Mouse (Mus musculus) lung, embryonic 16.5 days (tissue): ENCODE data around the gene Gm2696. TPM values are rescaled to one million over a fixed set of nuclear protein-coding genes. Genes with fewer than 3 reads are reported as not detected.
"Not testable (repeated sequence)": the region's sequence is repeated elsewhere in the genome, so short reads cannot be mapped to it uniquely, and the experiment has no call there.

ENCODE experiments used
- ATAC-seq: fragments of 200-750 bp; cut with Nextera tagmentation; 2 replicates; pipeline ENCODE4 v1.8.0; 2017; ENCODE audit warnings: low read depth, mild to moderate bottlenecking, moderate library complexity
- H3K27ac ChIP-seq: fragments of 300-500 bp; sonication (generic); 2 replicates; pipeline ENCODE4 v1.5.1; 2014; ENCODE audit warnings: mild to moderate bottlenecking, control low read depth, low read length
- H3K27me3 ChIP-seq: fragments of 300-500 bp; sonication (generic); 2 replicates; pipeline ENCODE4 v1.6.1; 2014; ENCODE audit warnings: low read depth, low read length, mixed read lengths; ENCODE audit not compliant: control insufficient read depth, insufficient read depth
- H3K36me3 ChIP-seq: fragments of 300-500 bp; sonication (generic); 2 replicates; pipeline ENCODE4 v1.6.1; 2014; ENCODE audit warnings: low read length; ENCODE audit not compliant: control insufficient read depth, insufficient read depth
- H3K4me1 ChIP-seq: fragments of 300-500 bp; sonication (generic); replicated peaks from 2 replicates; pipeline ENCODE4 v1.6.1; 2014; ENCODE audit warnings: low read length, mixed read lengths; ENCODE audit not compliant: control insufficient read depth, insufficient read depth
- H3K4me2 ChIP-seq: fragments of 300-500 bp; sonication (generic); 2 replicates; pipeline ENCODE4 v1.6.1; 2014; ENCODE audit warnings: low read depth, low read length, control low read depth
- H3K4me3 ChIP-seq: fragments of 300-500 bp; sonication (generic); 2 replicates; pipeline ENCODE4 v1.5.1; 2014; ENCODE audit warnings: mild to moderate bottlenecking, low read length, control low read depth
- H3K9ac ChIP-seq: fragments of 300-500 bp; sonication (generic); 2 replicates; pipeline ENCODE4 v1.6.1; 2014; ENCODE audit warnings: low read length, control low read depth
- H3K9me3 ChIP-seq: fragments of 300-500 bp; sonication (generic); 2 replicates; pipeline ENCODE4 v1.6.1; 2016; ENCODE audit warnings: low read length; ENCODE audit not compliant: control insufficient read depth
- WGBS: fragments of 180-500 bp; shearing (Covaris S2); extraction: QIAGEN DNeasy Blood & Tissue Kit; methylation state at CpG from one replicate; pipeline ENCODE4 v1.1.7; 2014; 5-methylcytosine and 5-hydroxymethylcytosine counted together
- polyA plus RNA-seq: library from polyadenylated mRNA; unstranded; fragments of >200 nt; fragmentation: Nextera tagmentation; extraction: Ambion mirVana; gene quantifications from 2 replicates; pipeline ENCODE4 v1.2.1, GENCODE M21; 2015

Gene Gm2696
- not detected in 2 replicates for polyA plus RNA-seq

GRCm38 (mm10) chr10:77814382-77814781, at the start of gene Gm2696:
Gm2696 (plus strand) TSS chr10:77814682.
- no peaks in the 10 kb centered on the region for H3K27me3 ChIP-seq
- WGBS: 12% methylated on average over 4 of the region's 4 CpGs
- no peak within 1 kb of the TSS for H3K4me3 ChIP-seq
- no peak for ATAC-seq
- H3K4me1 ChIP-seq: no peaks in the 10 kb centered on the region
- H3K9ac ChIP-seq: no peak within 1 kb of the TSS
- no peaks in the 10 kb centered on the region; the same call in 1 of the 2 replicates for H3K9me3 ChIP-seq
- H3K36me3 ChIP-seq: no peaks in the 10 kb centered on the region
- H3K27ac ChIP-seq: no peak within 1 kb of the TSS
- no peak within 1 kb of the TSS for H3K4me2 ChIP-seq

GRCm38 (mm10) chr10:77769727-77770126, 44.8 kb upstream of the Gm2696 start:
- Histone ChIP-seq H3K27me3 (no peaks in the 10 kb centered on the region), H3K4me2 (no peak overlapping the region), H3K27ac (no peak overlapping the region), H3K9ac (no peak overlapping the region), H3K4me1 (no peaks in the 10 kb centered on the region), H3K36me3 (no peaks in the 10 kb centered on the region), H3K4me3 (no peak overlapping the region), H3K9me3 (no peaks in the 10 kb centered on the region)
- WGBS: 86% methylated on average over 1 of the region's 1 CpGs
- no peak for ATAC-seq

- not testable (repeated sequence) for H3K4me2 ChIP-seq, H3K27me3 ChIP-seq, H3K4me3 ChIP-seq, H3K9me3 ChIP-seq, H3K9ac ChIP-seq, H3K4me1 ChIP-seq, H3K36me3 ChIP-seq, ATAC-seq, H3K27ac ChIP-seq
- WGBS: no CpG with 5 or more reads among the region's 1 CpGs
These were observed 43.3 kb upstream of the Gm2696 start, which contains the start of gene Gm3238 for GRCm38 (mm10) chr10:77771225-77771624. Gm3238 (minus strand) TSS chr10:77771325.

GRCm38 (mm10) chr10:77772142-77772541, 42.3 kb upstream of the Gm2696 start:
- not testable (repeated sequence) for H3K27me3 ChIP-seq, H3K9ac ChIP-seq, H3K4me3 ChIP-seq, H3K36me3 ChIP-seq, H3K4me1 ChIP-seq, H3K4me2 ChIP-seq, H3K27ac ChIP-seq, H3K9me3 ChIP-seq, ATAC-seq
- WGBS: 60% methylated on average over 1 of the region's 3 CpGs

GRCm38 (mm10) chr10:77776844-77777243, 37.6 kb upstream of the Gm2696 start, which contains the start of gene Gm7138:
Gm7138 (minus strand) TSS chr10:77776944.
- H3K9me3 ChIP-seq, ATAC-seq, H3K27ac ChIP-seq, H3K36me3 ChIP-seq, H3K4me1 ChIP-seq, H3K4me2 ChIP-seq, H3K9ac ChIP-seq, H3K27me3 ChIP-seq, H3K4me3 ChIP-seq: not testable (repeated sequence)
- WGBS: 56% methylated on average over 1 of the region's 1 CpGs

GRCm38 (mm10) chr10:77782442-77782841, 32.0 kb upstream of the Gm2696 start, which contains the start of gene Gm3250:
Gm3250 (minus strand) TSS chr10:77782542.
- WGBS: 29% methylated on average over 1 of the region's 1 CpGs
- H3K36me3 ChIP-seq, H3K4me2 ChIP-seq, H3K9me3 ChIP-seq, H3K9ac ChIP-seq, ATAC-seq, H3K4me3 ChIP-seq, H3K27me3 ChIP-seq, H3K4me1 ChIP-seq, H3K27ac ChIP-seq: not testable (repeated sequence)

GRCm38 (mm10) chr10:77783396-77783795, 31.1 kb upstream of the Gm2696 start:
- H3K36me3 ChIP-seq, H3K9me3 ChIP-seq, ATAC-seq, H3K4me2 ChIP-seq, H3K9ac ChIP-seq, H3K4me3 ChIP-seq, H3K4me1 ChIP-seq, H3K27ac ChIP-seq, H3K27me3 ChIP-seq: not testable (repeated sequence)
- WGBS: 100% methylated on average over 1 of the region's 3 CpGs

- not testable (repeated sequence) for H3K9ac ChIP-seq, H3K4me2 ChIP-seq, H3K27me3 ChIP-seq, H3K4me3 ChIP-seq, H3K27ac ChIP-seq, H3K36me3 ChIP-seq, H3K9me3 ChIP-seq, H3K4me1 ChIP-seq, ATAC-seq
- WGBS: no CpG with 5 or more reads among the region's 1 CpGs
These were observed 26.6 kb upstream of the Gm2696 start, which contains the start of gene Gm7137 for GRCm38 (mm10) chr10:77787876-77788275. Gm7137 (minus strand) TSS chr10:77788200.

- H3K4me2 ChIP-seq: no peak overlapping the region
- no peak overlapping the region for H3K9ac ChIP-seq
- H3K36me3 ChIP-seq: no peaks in the 10 kb centered on the region
- H3K4me1 ChIP-seq: no peaks in the 10 kb centered on the region
- no peak overlapping the region for H3K27ac ChIP-seq
- no peaks in the 10 kb centered on the region for H3K27me3 ChIP-seq
- WGBS: 66% methylated on average over 2 of the region's 2 CpGs
- no peak for ATAC-seq
- no peaks in the 10 kb centered on the region for H3K9me3 ChIP-seq
- H3K4me3 ChIP-seq: no peak overlapping the region
These were observed 25.9 kb upstream of the Gm2696 start for GRCm38 (mm10) chr10:77788621-77789020.

GRCm38 (mm10) chr10:77794976-77795375, 19.5 kb upstream of the Gm2696 start, which contains the start of gene Gm9639:
Gm9639 (minus strand) TSS chr10:77795076.
- Histone ChIP-seq H3K9me3 (no peaks in the 10 kb centered on the region), H3K27ac (no peak within 1 kb of the TSS), H3K27me3 (no peaks in the 10 kb centered on the region), H3K4me3 (no peak within 1 kb of the TSS), H3K4me2 (no peak within 1 kb of the TSS), H3K36me3 (no peaks in the 10 kb centered on the region), H3K4me1 (no peaks in the 10 kb centered on the region), H3K9ac (no peak within 1 kb of the TSS)
- no peak for ATAC-seq
- WGBS: 46% methylated on average over 2 of the region's 2 CpGs
